Mouse (Mus musculus): Measurements from ENCODE around the gene Qpct.

GRCm38 (mm10) chr17:79068581-79068980 lies 16.9 kb downstream of the Qpct start:
- TF ChIP-seq CHD2 (IDR thresholded peaks at IDR 0.05; ENCODE audit: low read depth, low read length), result no peak
- TF ChIP-seq ZNF384 (IDR thresholded peaks at IDR 0.05; ENCODE audit: low read depth, low read length), result no peak
- TF ChIP-seq ZC3H11A (IDR thresholded peaks at IDR 0.05; ENCODE audit: borderline replicate concordance, low read depth, low read length), result no peak
- no peak for TF ChIP-seq HCFC1 (IDR thresholded peaks at IDR 0.05; ENCODE audit: borderline replicate concordance, insufficient read depth, low read length)
